Mouse (Mus musculus) CH12.LX (cell line): ENCODE data around the gene Ptpn14.

ENCODE experiments used
- CHD2 ChIP-seq: IDR thresholded peaks from 2 replicates; pipeline ENCODE4 v1.6.1; 2011; ENCODE audit warnings: low read length, improper control_type of control experiment
- CTCF ChIP-seq, 2 experiments: IDR thresholded peaks in 1 of 2; conservative IDR thresholded peaks in 1 of 2; 2 replicates each; pipeline ENCODE4 v1.5.1; 2011 to 2012; ENCODE audit warnings: low read depth in 2 of 2, low read length in 2 of 2, improper control_type of control experiment in 1 of 2, inconsistent platforms in 1 of 2, mild to moderate bottlenecking in 1 of 2, moderate library complexity in 1 of 2
- EP300 ChIP-seq: IDR thresholded peaks from 2 replicates; pipeline ENCODE4 v1.6.1; 2011; ENCODE audit warnings: low read length, improper control_type of control experiment
- KAT2A ChIP-seq: IDR thresholded peaks from 2 replicates; pipeline ENCODE4 v1.6.1; 2012; ENCODE audit warnings: low read length, improper control_type of control experiment, inconsistent platforms; ENCODE audit not compliant: insufficient replicate concordance
- POLR2A ChIP-seq: IDR thresholded peaks from 2 replicates; pipeline ENCODE4 v1.6.1; 2011; ENCODE audit warnings: low read depth, mild to moderate bottlenecking, improper control_type of control experiment, low read length
- RAD21 ChIP-seq: IDR thresholded peaks from 2 replicates; pipeline ENCODE4 v1.6.1; 2011; ENCODE audit warnings: low read depth, mild to moderate bottlenecking, low read length, improper control_type of control experiment, moderate library complexity
- RCOR1 ChIP-seq: conservative IDR thresholded peaks from 2 replicates; pipeline ENCODE4 v1.6.1; 2012; ENCODE audit warnings: low read depth, mild to moderate bottlenecking, inconsistent platforms, low read length, improper control_type of control experiment
- TCF12 ChIP-seq: IDR thresholded peaks from 2 replicates; pipeline ENCODE4 v1.6.1; 2014; ENCODE audit warnings: low read depth, mild to moderate bottlenecking, inconsistent platforms, low read length, improper control_type of control experiment
- USF2 ChIP-seq: conservative IDR thresholded peaks from 2 replicates; pipeline ENCODE4 v1.6.1; 2011; ENCODE audit warnings: low read depth, low read length, improper control_type of control experiment

- no peak for TF ChIP-seq TCF12
- TF ChIP-seq RAD21, result no peak
- no peak for TF ChIP-seq POLR2A
- no peak for TF ChIP-seq CHD2
- TF ChIP-seq KAT2A, result no peak
- TF ChIP-seq RCOR1, result no peak
- no peak for TF ChIP-seq CTCF (conservative IDR thresholded peaks at IDR 0.05 in 1 of 2, IDR thresholded peaks at IDR 0.05 in 1 of 2; ENCODE audit: low read depth in 2 of 2, low read length in 2 of 2)
- TF ChIP-seq USF2, result no peak
- no peak for TF ChIP-seq EP300
Observed at GRCm38 (mm10) chr1:189894191-189894590, 166.1 kb downstream of the Ptpn14 start.
